In the genomic region with DNA sequence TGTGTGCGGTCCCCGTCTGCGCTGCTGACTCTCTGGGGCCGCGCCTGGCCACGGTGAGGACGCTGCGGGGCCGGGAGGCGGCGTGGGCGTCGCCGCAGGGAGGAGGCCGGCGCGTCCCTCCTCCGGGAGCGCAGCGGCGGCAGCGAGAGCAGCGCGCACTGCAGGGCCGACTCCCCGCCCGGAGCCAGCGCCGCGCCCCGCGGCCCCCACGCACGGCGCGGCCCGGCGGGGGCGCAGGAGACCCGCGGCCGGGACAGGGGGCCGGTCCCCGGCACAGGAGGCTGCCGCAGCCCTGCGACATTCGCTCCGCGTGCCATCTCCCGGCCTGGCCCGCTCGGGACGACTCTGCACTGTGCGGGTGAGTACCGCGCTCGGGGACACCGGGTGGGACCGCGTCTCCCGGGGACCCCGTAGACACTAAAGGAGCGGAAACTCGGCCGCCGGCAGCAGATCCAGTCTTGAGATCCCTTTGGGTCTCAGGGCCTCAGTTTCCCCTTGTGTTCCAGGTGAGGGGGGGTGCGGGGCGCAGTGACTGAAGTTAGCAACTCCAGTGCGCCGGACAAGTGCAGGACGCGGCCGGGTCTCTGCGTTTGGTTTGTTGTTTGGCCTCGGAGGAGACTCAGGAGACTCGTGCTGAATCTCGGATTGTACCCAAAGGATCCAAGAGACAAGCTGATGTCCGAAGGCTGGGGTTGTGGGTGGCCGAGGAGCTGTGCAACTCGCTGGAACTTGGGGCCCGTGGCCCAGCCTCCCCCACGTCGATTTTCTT, we compare ENCODE assay signal across 9 mouse cellular contexts. TPM values are rescaled to one million over a fixed set of nuclear protein-coding genes. Genes with fewer than 3 reads are reported as not detected.
DNase-seq lines count a peak whose midpoint lies in the region; ATAC-seq and TF ChIP-seq lines count a peak whose summit lies in the region.
"Had no signal": no experiment of that assay in that cellular context is flagged by ENCODE, and none has a peak within 500 bp of the region (broad histone marks: within the 10 kb centered on the region; RNA-seq: fewer than 3 reads in every experiment).

A gene (plus strand): TSS at position 126 of the 769 bp plus-strand sequence.

- ATAC-seq in forebrain, embryonic 12.5 days (ENCODE audit: low FRiP score) = peak; percentile 79
- ATAC-seq in erythroid progenitor cell, adult 5-6 weeks (replicated peaks; ENCODE audit: low FRiP score, poor library complexity, severe bottlenecking) = no peak

- peaks cover 52% of the 10 kb centered on the region for H3K27me3 ChIP-seq in E14TG2a.4 (ENCODE audit: insufficient read depth, low read length)
- H3K27me3 ChIP-seq in forebrain, embryonic 12.5 days = peaks cover 58% of the 10 kb centered on the region

- H3K4me2 ChIP-seq in forebrain, embryonic 12.5 days = peak within 1 kb of the TSS; percentile 98

- 0 out of 2 replicates have a peak within 1 kb of the TSS, but pooled peaks have one; percentile 2 for H3K27ac ChIP-seq in forebrain, embryonic 12.5 days

- under 1% methylated on average over 61 of the region's 83 CpGs for WGBS in forebrain, embryonic 12.5 days

- TF ChIP-seq CTCF in E14TG2a.4 (conservative IDR thresholded peaks at IDR 0.05; ENCODE audit: low read length) = no peak

- intact Hi-C loops in gastrocnemius, postnatal 14 days (cut with DNase I; ENCODE audit: low total_unique reads) = no loop called here

- H3K4me1 ChIP-seq in E14TG2a.4 (replicated peaks; ENCODE audit: low read depth, low read length) = peaks cover 10% of the 10 kb centered on the region
- peaks cover 30% of the 10 kb centered on the region for H3K4me1 ChIP-seq in forebrain, embryonic 12.5 days

- 0 out of 2 replicates have a peak, but pooled peaks cover 3% of the 10 kb centered on the region for H3K9me3 ChIP-seq in E14TG2a.4 (ENCODE audit: low read length)
- H3K9me3 ChIP-seq in forebrain, embryonic 12.5 days = no peaks in the 10 kb centered on the region

- H3K4me3 ChIP-seq in E14TG2a.4 (replicated peaks; ENCODE audit: low read length) = peak within 1 kb of the TSS; percentile 79
- H3K4me3 ChIP-seq in forebrain, embryonic 12.5 days (replicated peaks) = peak within 1 kb of the TSS; percentile 64

- H3K9ac ChIP-seq in forebrain, embryonic 12.5 days = peak within 1 kb of the TSS; percentile 77

- peak; percentile 31 for DNase-seq in gastrocnemius, postnatal 14 days
- DNase-seq in gastrocnemius, adult 18-20 months (ENCODE audit: low spot score) = no peak
- DNase-seq in kidney, postnatal 4 days = peak; percentile 38 to 65
- peak; percentile 54 for DNase-seq in retina, embryonic 14.5 days (ENCODE audit: low spot score)
- no peak for DNase-seq in spleen, postnatal 36 days (ENCODE audit: low spot score in 2 of 2)

- H3K36me3 ChIP-seq in E14TG2a.4 (ENCODE audit: insufficient read depth, low read length) = no peaks in the 10 kb centered on the region
- H3K36me3 ChIP-seq in forebrain, embryonic 12.5 days (replicated peaks) = no peaks in the 10 kb centered on the region

RNA-seq across cellular contexts. Expression of the gene that starts here (rescaled TPM):
- total RNA-seq in gastrocnemius, postnatal 14 days (2021) = 1 to 10 TPM; 3.7 to 5.1 TPM
- 1 to 10 TPM; 1.1 to 3.5 TPM for total RNA-seq in gastrocnemius, adult 18-20 months (2021)
- 7.8 and 7.9 TPM in 2 replicates for polyA plus RNA-seq in forebrain, embryonic 12.5 days (2016; fragmentation: Nextera tagmentation; extraction: Ambion mirVana)
- total RNA-seq in erythroid progenitor cell, adult 5-6 weeks (2015; ENCODE audit: low replicate concordance) = not detected in 2 replicates
- total RNA-seq in erythroid progenitor cell, adult 5-6 weeks (2017; ENCODE audit: low replicate concordance) = 0.77 TPM in 1 of 2 replicates, not detected in the other
- total RNA-seq: CH12.LX had no signal

Comparison
In these comparisons a context has a peak if more than half of its experiments do, and no peak if none do; other contexts are left out.
1. DNase-seq: peak in gastrocnemius, postnatal 14 days (single experiment), kidney, postnatal 4 days (2 of 2) and retina, embryonic 14.5 days (single experiment); none in gastrocnemius, adult 18-20 months (single experiment) and spleen, postnatal 36 days (0 of 2).